Mouse (Mus musculus) neural tube, postnatal 0 days (tissue): ENCODE measurements around the gene Blnk. TPM values are rescaled to one million over a fixed set of nuclear protein-coding genes. Genes with fewer than 3 reads are reported as not detected.

Source experiments
- microRNA-seq: library from miRNA; unstranded; fragments of <30 nt; microRNA quantifications from one replicate; pipeline ENCODE4, GENCODE M21; 2016
- polyA plus RNA-seq: library from polyadenylated mRNA; unstranded; fragments of >200 nt; fragmentation: Nextera tagmentation; extraction: Ambion mirVana; gene quantifications from 2 replicates; pipeline ENCODE4 v1.2.1, GENCODE M21; 2015

Gene Blnk
- polyA plus RNA-seq: 1.5 and 2.3 TPM in 2 replicates

DNA sequence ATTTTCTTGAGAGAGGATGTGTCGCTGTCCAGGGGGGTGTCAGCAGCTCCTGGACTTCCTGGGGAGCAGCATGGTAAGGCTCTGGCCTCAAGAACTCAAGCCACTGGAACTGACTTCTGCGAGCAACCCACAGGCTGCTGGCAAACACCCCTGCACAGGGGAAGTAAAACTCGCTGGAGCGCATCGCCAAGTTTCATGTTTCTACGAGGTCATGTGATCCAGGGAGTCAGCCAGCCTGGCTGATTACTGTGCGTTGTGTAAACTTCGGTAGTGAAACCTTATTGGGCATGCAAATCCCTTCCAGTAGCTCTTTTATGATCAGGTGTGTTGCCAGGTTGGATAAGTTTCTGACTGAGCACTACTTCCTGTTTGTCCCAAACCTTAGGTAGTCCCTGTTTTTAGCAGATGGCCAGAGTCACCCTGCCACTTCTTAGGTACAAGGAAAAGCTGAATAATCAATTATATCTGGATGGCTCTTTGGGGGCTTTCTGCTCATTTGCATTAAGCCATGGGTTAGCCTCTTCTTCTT lies at the start of gene Blnk:
Gene Blnk, minus strand, starts transcription at position 479 of the 529 bp plus-strand sequence.

DNA sequence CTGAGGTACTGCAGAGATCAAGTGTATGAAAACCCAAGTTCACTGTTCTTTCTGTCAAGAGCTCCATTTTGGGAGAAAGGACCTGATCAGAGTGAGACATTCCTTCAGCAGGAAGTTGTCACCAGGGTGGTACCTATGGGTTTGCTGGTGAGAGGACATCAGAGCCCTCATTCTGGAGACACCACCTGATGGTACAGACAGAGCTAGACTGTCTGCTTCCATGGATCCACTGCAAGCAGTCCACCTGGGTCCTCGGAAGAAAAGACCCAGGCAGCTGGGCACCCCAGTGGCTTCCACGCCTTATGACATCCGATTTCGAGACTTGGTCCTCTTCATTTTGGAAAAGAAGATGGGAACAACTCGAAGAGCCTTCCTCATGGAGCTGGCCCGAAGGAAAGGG lies 34.9 kb upstream of the Blnk start, which contains the start of gene Dntt:
Gene Dntt, plus strand, starts transcription at position 57 of the 400 bp plus-strand sequence.

DNA sequence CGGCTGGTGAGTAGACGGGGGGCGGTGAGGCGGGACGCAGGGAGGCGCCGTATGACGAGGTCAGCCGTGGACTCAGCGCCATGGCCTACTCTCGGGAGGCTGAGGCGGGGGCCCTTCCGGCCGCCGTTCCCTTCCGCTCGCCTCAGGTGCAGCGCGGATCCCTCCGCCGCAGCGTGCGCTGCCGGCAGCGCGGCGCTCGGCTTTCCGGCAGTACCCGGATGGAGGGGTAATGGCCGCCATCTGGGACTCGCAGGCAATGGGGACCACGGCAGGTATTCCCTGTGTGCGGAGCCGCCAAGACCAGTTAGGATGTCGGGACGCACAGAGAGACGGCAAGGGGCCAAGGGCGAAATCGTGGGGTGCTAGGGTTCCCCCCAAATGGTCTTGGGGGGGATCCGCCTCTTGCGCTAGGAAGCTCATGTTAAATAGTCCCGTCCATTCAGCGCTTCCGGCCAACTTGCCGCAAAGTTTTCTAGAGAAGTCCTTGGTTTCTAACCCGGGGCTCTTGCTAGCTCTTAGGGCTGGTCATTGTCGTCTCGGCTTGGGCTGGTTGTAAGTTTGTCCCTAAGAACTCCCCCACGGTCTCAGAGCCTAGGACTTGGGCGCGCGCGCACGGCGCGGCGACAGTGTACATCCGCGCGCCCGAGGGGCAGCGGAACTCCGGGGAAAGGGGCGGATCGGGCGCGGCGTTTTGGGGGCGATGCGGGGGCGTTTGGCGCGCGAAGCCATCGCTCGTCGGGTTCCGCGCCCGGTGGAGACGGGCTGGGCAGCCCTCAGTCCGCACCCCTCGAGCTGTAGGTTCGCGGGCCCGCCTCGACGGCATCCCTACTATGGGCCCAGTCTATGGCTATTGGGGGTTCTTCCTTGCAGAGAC lies 99.6 kb downstream of the Blnk start, which contains the start of gene Zfp518a:
Gene Zfp518a, plus strand, starts transcription at position 187 of the 874 bp plus-strand sequence.

Small RNAs within 50 kb of the gene (microRNA-seq; reads per million reads assigned to microRNA genes)
- not detected for gene Mir8092

Other genes with a start within 250 kb of the Blnk start
- gene Cc2d2b, start 245.8 kb downstream of the Blnk start, polyA plus RNA-seq: 0.32 and 0.36 TPM in 2 replicates
- gene Ccnj, start 163.3 kb downstream of the Blnk start, polyA plus RNA-seq: 7.9 and 8.2 TPM in 2 replicates
- gene Zfp518a, start 99.8 kb downstream of the Blnk start, polyA plus RNA-seq: 2.8 and 3.6 TPM in 2 replicates
- gene Dntt, start 34.7 kb upstream of the Blnk start, polyA plus RNA-seq: 0.13 and 0.15 TPM in 2 replicates
- 0.08 TPM in 1 of 2 replicates, not detected in the other for gene Opalin, start 82.6 kb upstream of the Blnk start, polyA plus RNA-seq
- 2.2 and 2.3 TPM in 2 replicates for gene Tll2, start 212.3 kb upstream of the Blnk start, polyA plus RNA-seq